Mouse (Mus musculus) liver, adult 2 months (tissue): ENCODE data around the gene Olfr1415. TPM values are rescaled to one million over a fixed set of nuclear protein-coding genes. Genes with fewer than 3 reads are reported as not detected.
"Not testable (repeated sequence)": the region's sequence is repeated elsewhere in the genome, so short reads cannot be mapped to it uniquely, and the experiment has no call there.

Experiments
- DNase-seq: peaks from one replicate; pipeline ENCODE4 v3.0.0-alpha.2; 2011; ENCODE audit warnings: low read depth, low spot score; ENCODE audit errors: extremely low read depth
- H3K27ac ChIP-seq: fragments of 200-500 bp; replicated peaks from 2 replicates; pipeline ENCODE4 v1.5.1; 2012; ENCODE audit warnings: low read depth, mild to moderate bottlenecking, control low read depth, inconsistent platforms, low read length; ENCODE audit not compliant: insufficient read depth
- H3K27me3 ChIP-seq: fragments of 200-500 bp; 2 replicates; pipeline ENCODE4 v1.6.1; 2012; ENCODE audit warnings: mild to moderate bottlenecking, moderate library complexity, low read length, inconsistent platforms; ENCODE audit not compliant: control insufficient read depth, insufficient read depth
- H3K36me3 ChIP-seq: fragments of 200-500 bp; 2 replicates; pipeline ENCODE4 v1.6.1; 2012; ENCODE audit warnings: low read length, inconsistent platforms; ENCODE audit not compliant: control insufficient read depth, insufficient read depth
- H3K4me1 ChIP-seq: fragments of 200-500 bp; 2 replicates; pipeline ENCODE4 v1.6.1; 2011; ENCODE audit warnings: low read length; ENCODE audit not compliant: control insufficient read depth, insufficient read depth
- H3K4me3 ChIP-seq: fragments of 200-500 bp; 2 replicates; pipeline ENCODE4 v1.5.1; 2011; ENCODE audit warnings: low read depth, mild to moderate bottlenecking, control low read depth, low read length, moderate library complexity; ENCODE audit not compliant: insufficient read depth
- H3K79me2 ChIP-seq: fragments of 200-500 bp; 2 replicates; pipeline ENCODE4 v1.6.1; 2012; ENCODE audit warnings: inconsistent platforms, mild to moderate bottlenecking, low read length, moderate library complexity; ENCODE audit not compliant: control insufficient read depth, insufficient read depth
- H3K9ac ChIP-seq: fragments of 200-500 bp; 2 replicates; pipeline ENCODE4 v1.6.1; 2012; ENCODE audit warnings: low read depth, mild to moderate bottlenecking, control low read depth, inconsistent platforms, low read length
- CTCF ChIP-seq: fragments of 200-500 bp; IDR thresholded peaks from 2 replicates; pipeline ENCODE4 v1.5.1; 2011; ENCODE audit warnings: low read depth, low read length, control low read depth
- POLR2A ChIP-seq: fragments of 200-500 bp; IDR thresholded peaks from 2 replicates; pipeline ENCODE4 v1.6.1; 2011; ENCODE audit warnings: low read length, control low read depth; ENCODE audit not compliant: insufficient read depth; ENCODE audit errors: extremely low read depth
- WGBS: fragments of 180-500 bp; shearing (Covaris S2); methylation state at CpG from one replicate; pipeline ENCODE4 v1.1.7; 2018; 5-methylcytosine and 5-hydroxymethylcytosine counted together
- polyA plus RNA-seq: library from polyadenylated mRNA; depleted of rRNA; stranded (reverse); fragments of >200 nt; gene quantifications from 2 replicates; pipeline ENCODE4 v1.2.3, GENCODE M21; 2012
- total RNA-seq: library from RNA; depleted of rRNA; stranded (reverse); fragments of >200 nt; gene quantifications from 2 replicates; pipeline ENCODE4 v1.2.3, GENCODE M21; 2014

The Olfr1415 gene
- total and polyA plus RNA-seq, 2 experiments, result not detected

- H3K79me2 ChIP-seq, result no peaks in the 10 kb centered on the region
- 81% methylated on average over 3 of the region's 3 CpGs for WGBS
- H3K27ac ChIP-seq, result no peak within 1 kb of the TSS
- no peak for DNase-seq
- no peaks in the 10 kb centered on the region for H3K27me3 ChIP-seq
- no peaks in the 10 kb centered on the region for H3K4me1 ChIP-seq
- no peaks in the 10 kb centered on the region for H3K36me3 ChIP-seq
- TF ChIP-seq CTCF, result no peak
- H3K9ac ChIP-seq, result no peak within 1 kb of the TSS
- H3K4me3 ChIP-seq, result no peak within 1 kb of the TSS
Measured at GRCm38 (mm10) chr1:92518561-92518960, 22.7 kb upstream of the Olfr1415 start, which contains the start of gene Olfr1414. TSS of gene Olfr1414 (minus strand) at chr1:92518661.

GRCm38 (mm10) chr1:92515390-92515789, 19.5 kb upstream of the Olfr1415 start:
- DNase-seq, result no peak

GRCm38 (mm10) chr1:92511646-92512045, 15.7 kb upstream of the Olfr1415 start:
- H3K36me3 ChIP-seq, DNase-seq, H3K79me2 ChIP-seq, H3K4me1 ChIP-seq, H3K27ac ChIP-seq, H3K4me3 ChIP-seq, H3K9ac ChIP-seq, H3K27me3 ChIP-seq: not testable (repeated sequence)
- 84% methylated on average over 5 of the region's 5 CpGs for WGBS

More at GRCm38 (mm10) chr1:92515390-92515789, 19.5 kb upstream of the Olfr1415 start:
- H3K4me3 ChIP-seq, result no peak overlapping the region
- H3K9ac ChIP-seq, result no peak overlapping the region
- no peaks in the 10 kb centered on the region; the same call in 1 of the 2 replicates for H3K27me3 ChIP-seq
- H3K4me1 ChIP-seq, result no peaks in the 10 kb centered on the region
- no peaks in the 10 kb centered on the region for H3K79me2 ChIP-seq
- 73% methylated on average over 11 of the region's 11 CpGs for WGBS
- TF ChIP-seq CTCF, result no peak
- TF ChIP-seq POLR2A, result no peak
- no peak overlapping the region for H3K27ac ChIP-seq
- H3K36me3 ChIP-seq, result no peaks in the 10 kb centered on the region

GRCm38 (mm10) chr1:92485013-92485412, 10.9 kb downstream of the Olfr1415 start, which contains the start of gene Olfr1416:
TSS of gene Olfr1416 (minus strand) at chr1:92485113.
- Histone ChIP-seq H3K4me3 (no peak within 1 kb of the TSS), H3K79me2 (no peaks in the 10 kb centered on the region), H3K27me3 (no peaks in the 10 kb centered on the region), H3K4me1 (no peaks in the 10 kb centered on the region), H3K27ac (no peak within 1 kb of the TSS), H3K9ac (no peak within 1 kb of the TSS), H3K36me3 (no peaks in the 10 kb centered on the region)
- TF ChIP-seq POLR2A, result no peak
- no peak for TF ChIP-seq CTCF
- DNase-seq, result no peak

- TF ChIP-seq POLR2A (no peak), CTCF (no peak)
- peaks cover 12% of the 10 kb centered on the region for H3K36me3 ChIP-seq
- no peak for DNase-seq
- H3K27me3 ChIP-seq, result no peaks in the 10 kb centered on the region
- peak overlapping the region; percentile 69 for H3K9ac ChIP-seq
- peaks cover 8% of the 10 kb centered on the region; the same call in 1 of the 2 replicates for H3K79me2 ChIP-seq
- peak overlapping the region; percentile 64 for H3K27ac ChIP-seq
- peaks cover 5% of the 10 kb centered on the region for H3K4me1 ChIP-seq
- WGBS, result 3% methylated on average over 10 of the region's 10 CpGs
- H3K4me3 ChIP-seq, result peak overlapping the region; percentile 93
Measured at GRCm38 (mm10) chr1:92474066-92474578, 21.8 kb downstream of the Olfr1415 start.

- H3K27me3 ChIP-seq, result no peaks in the 10 kb centered on the region
- peaks cover 5% of the 10 kb centered on the region for H3K4me1 ChIP-seq
- peak; percentile 80 for DNase-seq
- H3K27ac ChIP-seq, result peak within 1 kb of the TSS; percentile 79
- peak within 1 kb of the TSS; percentile 96 for H3K9ac ChIP-seq
- no peak for TF ChIP-seq CTCF
- TF ChIP-seq POLR2A, result peak; percentile 42; the same call in 1 of the 2 replicates
- H3K36me3 ChIP-seq, result peaks cover 14% of the 10 kb centered on the region
- H3K79me2 ChIP-seq, result peaks cover 8% of the 10 kb centered on the region; the same call in 1 of the 2 replicates
- H3K4me3 ChIP-seq, result peak within 1 kb of the TSS; percentile 93
- under 1% methylated on average over 67 of the region's 67 CpGs for WGBS
Measured at GRCm38 (mm10) chr1:92473165-92474041, 22.5 kb downstream of the Olfr1415 start, which contains the start of gene Ndufa10. TSS of gene Ndufa10 (minus strand) at chr1:92473860.
